Mouse (Mus musculus): Measurements from ENCODE around the gene Celf2. TPM values are rescaled to one million over a fixed set of nuclear protein-coding genes. Genes with fewer than 3 reads are reported as not detected.

Gene Celf2
- polyA plus RNA-seq, 1 experiment, result 127 TPM

GRCm38 (mm10) chr2:7082376-7083025 lies 426.9 kb downstream of the Celf2 start:
- Histone ChIP-seq H3K4me3 (ENCODE audit: insufficient read depth, low read length) (no peak overlapping the region), H3K27ac (ENCODE audit: insufficient read depth, low read depth, low read length) (no peak overlapping the region), H3K4me1 (ENCODE audit: control insufficient read depth, insufficient read depth, low read length) (no peaks in the 10 kb centered on the region)
- TF ChIP-seq CTCF (IDR thresholded peaks at IDR 0.05; ENCODE audit: low read depth, low read length) (no peak), POLR2A (IDR thresholded peaks at IDR 0.05; ENCODE audit: borderline replicate concordance, low read depth, low read length) (no peak)

DNA sequence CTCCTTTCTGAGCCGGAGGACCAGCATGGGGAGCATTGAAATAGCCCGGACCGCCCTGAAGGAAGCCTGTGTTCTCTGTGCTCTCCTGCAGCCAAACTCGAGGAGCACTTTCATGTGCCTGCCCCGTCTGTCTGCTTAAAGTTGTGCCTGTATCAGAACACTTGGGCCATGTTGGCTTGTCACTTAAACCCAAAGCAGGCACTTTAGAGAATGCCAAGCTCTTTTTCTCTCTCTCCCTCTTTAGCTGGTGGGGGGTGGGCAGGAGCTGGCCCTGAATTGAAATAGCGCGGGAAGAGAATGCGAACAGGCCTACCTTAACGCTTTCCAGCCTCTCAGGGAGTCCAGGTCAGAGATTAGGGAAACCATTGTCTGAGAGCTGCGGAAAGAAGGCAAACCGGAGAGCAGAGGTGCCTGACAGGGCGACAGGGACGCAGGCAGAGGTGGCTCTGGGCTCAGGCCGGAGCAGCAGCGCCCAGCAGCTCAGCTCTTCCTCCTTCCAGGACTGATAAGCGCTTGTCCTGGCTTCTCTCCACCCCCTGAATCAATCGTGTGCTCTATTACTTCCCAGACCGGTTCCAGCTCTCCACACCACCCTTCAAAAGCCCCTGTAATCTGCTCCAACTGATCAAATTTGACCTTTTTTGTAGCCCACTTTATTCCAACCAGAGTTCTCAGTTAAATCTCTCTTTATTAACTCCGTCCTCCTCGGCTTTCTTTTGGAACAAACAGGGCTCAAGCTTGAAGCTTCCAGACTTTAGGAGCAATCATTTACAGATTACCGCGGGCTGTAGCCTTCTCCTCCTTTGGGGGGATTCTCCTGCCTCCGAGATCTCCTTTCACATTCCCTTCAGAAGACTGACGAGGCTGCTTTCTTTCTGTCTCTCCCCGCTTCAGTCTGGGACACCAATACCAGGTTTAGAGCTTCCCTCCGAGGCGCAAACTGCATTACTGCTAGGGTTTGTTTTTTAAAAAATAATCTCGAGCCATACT lies 428.3 kb downstream of the Celf2 start:
- Histone ChIP-seq H3K4me1 (ENCODE audit: control insufficient read depth, insufficient read depth, low read length) (no peaks in the 10 kb centered on the region), H3K4me3 (ENCODE audit: insufficient read depth, low read length) (no peak overlapping the region), H3K27ac (ENCODE audit: insufficient read depth, low read depth, low read length) (no peak overlapping the region)
- TF ChIP-seq CTCF (IDR thresholded peaks at IDR 0.05; ENCODE audit: low read depth, low read length) (no peak), POLR2A (IDR thresholded peaks at IDR 0.05; ENCODE audit: borderline replicate concordance, low read depth, low read length) (no peak)

DNA sequence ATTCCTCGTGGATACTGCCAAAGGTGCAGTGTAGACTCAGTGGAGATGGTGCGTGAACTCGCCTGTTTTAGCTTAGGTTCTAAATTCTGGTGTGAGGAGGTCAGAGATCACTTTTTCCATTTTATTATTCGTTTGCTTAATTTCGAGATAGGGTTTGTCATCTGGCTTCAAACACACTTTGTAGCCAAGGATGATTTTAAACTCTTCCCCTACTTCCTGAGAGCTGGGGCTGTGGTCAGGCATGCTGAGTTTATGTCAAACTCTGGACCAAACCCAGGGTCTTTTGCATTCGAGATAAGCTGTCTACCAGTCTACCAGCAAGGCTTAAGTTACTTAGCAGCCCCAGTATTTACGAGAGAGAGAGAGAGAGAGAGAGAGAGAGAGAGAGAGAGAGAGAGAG lies 429.3 kb downstream of the Celf2 start:
- Histone ChIP-seq H3K4me1 (ENCODE audit: control insufficient read depth, insufficient read depth, low read length) (no peaks in the 10 kb centered on the region), H3K4me3 (ENCODE audit: insufficient read depth, low read length) (no peak overlapping the region), H3K27ac (ENCODE audit: insufficient read depth, low read depth, low read length) (no peak overlapping the region)
- no peak for TF ChIP-seq CTCF (IDR thresholded peaks at IDR 0.05; ENCODE audit: low read depth, low read length)
- no peak for TF ChIP-seq POLR2A (IDR thresholded peaks at IDR 0.05; ENCODE audit: borderline replicate concordance, low read depth, low read length)

DNA sequence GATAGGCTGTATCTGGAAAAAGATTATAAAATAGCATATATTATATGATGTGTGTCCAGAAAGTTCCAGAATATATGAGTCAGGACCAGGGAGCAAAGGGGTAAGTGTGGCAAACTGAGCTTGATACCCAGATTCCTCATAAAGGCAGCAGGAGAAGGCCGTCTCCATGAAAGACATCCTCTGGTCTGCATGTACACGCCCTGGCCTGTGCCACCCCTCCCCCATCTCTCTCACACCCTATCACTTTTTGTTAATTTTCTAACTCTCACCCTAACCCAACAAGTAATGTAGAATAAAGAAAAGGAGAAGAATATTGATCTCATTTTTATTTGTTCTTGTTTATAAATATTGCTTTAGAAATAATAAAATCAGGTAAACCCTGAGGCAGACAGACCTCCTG lies 430.0 kb downstream of the Celf2 start:
- TF ChIP-seq POLR2A (IDR thresholded peaks at IDR 0.05; ENCODE audit: borderline replicate concordance, low read depth, low read length), result no peak
- TF ChIP-seq CTCF (IDR thresholded peaks at IDR 0.05; ENCODE audit: low read depth, low read length), result no peak
- no peak overlapping the region for H3K27ac ChIP-seq (ENCODE audit: insufficient read depth, low read depth, low read length)
- H3K4me1 ChIP-seq (ENCODE audit: control insufficient read depth, insufficient read depth, low read length), result no peaks in the 10 kb centered on the region
- H3K4me3 ChIP-seq (ENCODE audit: insufficient read depth, low read length), result no peak overlapping the region

DNA sequence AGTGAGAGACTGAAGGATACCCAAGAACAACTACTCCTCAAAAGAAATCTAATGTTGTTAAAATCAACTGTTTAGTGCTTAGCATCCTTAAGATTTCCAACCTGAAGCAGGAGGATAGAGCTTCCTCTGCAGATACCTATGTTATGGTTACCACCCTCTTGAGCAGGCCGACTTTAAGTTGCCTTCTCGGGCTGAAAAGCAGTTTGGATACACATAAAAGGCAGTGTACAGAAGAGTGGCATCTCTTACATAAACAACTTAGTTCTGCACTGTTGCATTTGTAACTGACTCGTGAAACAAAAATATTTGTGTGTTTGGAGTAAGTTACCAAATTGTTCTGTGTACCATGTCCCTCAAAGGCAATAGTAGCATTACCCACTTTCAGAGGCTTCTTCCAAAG lies 435.6 kb downstream of the Celf2 start:
- H3K4me1 ChIP-seq (ENCODE audit: control insufficient read depth, insufficient read depth, low read length), result no peaks in the 10 kb centered on the region
- H3K4me3 ChIP-seq (ENCODE audit: insufficient read depth, low read length), result no peak overlapping the region
- TF ChIP-seq POLR2A (IDR thresholded peaks at IDR 0.05; ENCODE audit: borderline replicate concordance, low read depth, low read length) (no peak), CTCF (IDR thresholded peaks at IDR 0.05; ENCODE audit: low read depth, low read length) (no peak)
- no peak overlapping the region for H3K27ac ChIP-seq (ENCODE audit: insufficient read depth, low read depth, low read length)

DNA sequence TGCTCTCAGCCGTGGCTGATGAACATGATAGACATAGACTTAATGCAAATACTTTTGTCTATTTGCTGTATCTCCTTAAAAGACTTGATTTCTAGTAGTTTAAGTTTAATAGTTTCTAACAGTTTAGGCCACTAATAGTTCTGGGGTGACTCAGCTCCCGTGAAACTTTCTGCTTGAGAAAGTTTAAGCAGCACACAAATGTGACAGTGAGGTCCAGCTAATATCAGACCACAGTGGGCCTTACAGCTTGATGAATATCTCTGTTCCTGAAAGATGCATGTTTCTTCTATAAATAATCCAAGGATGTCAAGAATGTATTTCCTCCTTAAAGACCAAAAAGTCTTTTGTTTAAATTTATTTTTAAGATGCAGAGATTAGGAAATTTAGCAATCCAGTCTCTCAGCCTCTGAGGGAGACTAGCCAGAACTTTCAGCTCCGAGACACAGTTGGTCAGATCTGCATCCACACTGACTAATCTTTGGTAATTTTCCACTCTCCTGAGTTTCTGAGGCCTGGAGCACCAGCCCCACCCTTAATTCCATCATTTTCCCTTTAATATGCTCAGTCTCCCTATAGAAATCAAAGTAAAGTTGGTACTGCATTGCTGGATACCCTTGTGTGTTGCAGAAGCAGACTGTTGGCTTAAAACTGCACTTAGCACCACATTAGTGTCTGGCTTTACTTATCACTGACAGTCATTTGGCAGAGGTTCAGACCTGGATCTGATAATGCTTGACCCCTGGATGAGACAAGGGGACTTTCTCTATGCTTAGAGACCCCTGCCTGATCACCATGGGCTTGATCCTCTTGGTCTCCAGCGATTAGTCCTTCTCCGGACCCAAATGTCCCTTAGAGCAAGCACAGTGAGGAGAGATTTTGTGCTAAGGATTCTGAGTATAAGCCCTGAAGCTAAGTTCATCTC lies 436.8 kb downstream of the Celf2 start:
- TF ChIP-seq CTCF (IDR thresholded peaks at IDR 0.05; ENCODE audit: low read depth, low read length), result no peak
- no peak for TF ChIP-seq POLR2A (IDR thresholded peaks at IDR 0.05; ENCODE audit: borderline replicate concordance, low read depth, low read length)
- H3K27ac ChIP-seq (ENCODE audit: insufficient read depth, low read depth, low read length), result no peak overlapping the region
- H3K4me1 ChIP-seq (ENCODE audit: control insufficient read depth, insufficient read depth, low read length), result no peaks in the 10 kb centered on the region
- H3K4me3 ChIP-seq (ENCODE audit: insufficient read depth, low read length), result no peak overlapping the region

- Histone ChIP-seq H3K27ac (ENCODE audit: insufficient read depth, low read depth, low read length) (no peak overlapping the region), H3K4me3 (ENCODE audit: insufficient read depth, low read length) (no peak overlapping the region), H3K4me1 (ENCODE audit: control insufficient read depth, insufficient read depth, low read length) (no peaks in the 10 kb centered on the region)
- TF ChIP-seq POLR2A (IDR thresholded peaks at IDR 0.05; ENCODE audit: borderline replicate concordance, low read depth, low read length) (no peak), CTCF (IDR thresholded peaks at IDR 0.05; ENCODE audit: low read depth, low read length) (no peak)
These were observed 439.9 kb downstream of the Celf2 start for GRCm38 (mm10) chr2:7069458-7069857.

GRCm38 (mm10) chr2:7068281-7068680 lies 441.1 kb downstream of the Celf2 start:
- no peak overlapping the region for H3K4me3 ChIP-seq (ENCODE audit: insufficient read depth, low read length)
- no peak overlapping the region for H3K27ac ChIP-seq (ENCODE audit: insufficient read depth, low read depth, low read length)
- H3K4me1 ChIP-seq (ENCODE audit: control insufficient read depth, insufficient read depth, low read length), result no peaks in the 10 kb centered on the region
- TF ChIP-seq POLR2A (IDR thresholded peaks at IDR 0.05; ENCODE audit: borderline replicate concordance, low read depth, low read length), result no peak
- TF ChIP-seq CTCF (IDR thresholded peaks at IDR 0.05; ENCODE audit: low read depth, low read length), result no peak

DNA sequence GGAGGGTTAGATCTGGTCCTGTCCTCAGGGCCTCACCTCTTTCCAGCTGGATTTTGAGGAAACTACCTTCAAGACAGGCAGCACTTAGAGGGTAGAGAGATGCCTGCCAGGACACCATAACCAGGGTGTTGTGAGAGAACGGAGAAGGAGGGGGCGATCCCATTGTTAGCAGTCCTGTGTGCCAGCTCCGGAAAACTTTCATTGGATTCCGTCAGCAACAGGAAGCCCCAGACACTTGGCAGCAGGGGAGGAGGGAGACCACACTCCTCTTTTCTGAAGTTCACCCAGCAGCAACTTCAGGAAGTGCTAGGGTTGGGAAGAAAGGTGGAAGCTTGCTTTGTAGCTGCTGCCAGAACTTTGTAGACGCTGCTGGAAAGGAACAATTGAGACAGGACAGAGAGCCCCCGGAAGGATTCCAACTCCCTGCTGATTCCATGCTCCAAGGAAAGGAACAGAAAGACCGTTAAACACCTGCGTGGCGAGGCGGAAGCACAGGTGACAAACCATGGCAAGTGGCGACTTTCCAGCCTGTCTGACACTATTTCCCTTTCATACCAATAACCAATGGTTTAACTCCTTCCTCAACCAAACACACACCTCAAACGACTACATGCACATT lies 445.7 kb downstream of the Celf2 start:
- TF ChIP-seq CTCF (IDR thresholded peaks at IDR 0.05; ENCODE audit: low read depth, low read length) (no peak), POLR2A (IDR thresholded peaks at IDR 0.05; ENCODE audit: borderline replicate concordance, low read depth, low read length) (no peak)
- Histone ChIP-seq H3K4me1 (ENCODE audit: control insufficient read depth, insufficient read depth, low read length) (no peaks in the 10 kb centered on the region), H3K27ac (ENCODE audit: insufficient read depth, low read depth, low read length) (no peak overlapping the region), H3K4me3 (ENCODE audit: insufficient read depth, low read length) (no peak overlapping the region)

All from bone marrow macrophage, adult 2 months (primary cell).